Mouse (Mus musculus) retina, postnatal 7 days (tissue): ENCODE results near the gene Fgf11.

Source experiments
- DNase-seq: peaks from one replicate; pipeline ENCODE4 v3.0.0-alpha.2; 2012; ENCODE audit warnings: low read depth, low spot score

Gene Fgf11

GRCm38 (mm10) chr11:69801379-69801977, at the start of gene Fgf11:
Gene Fgf11 (minus strand): TSS chr11:69801857.
- DNase-seq: no peak

GRCm38 (mm10) chr11:69850754-69851153, 49.1 kb upstream of the Fgf11 start:
- DNase-seq: no peak

- DNase-seq: no peak
Observed at GRCm38 (mm10) chr11:69849884-69850283, 48.2 kb upstream of the Fgf11 start.

- DNase-seq: no peak
Observed at GRCm38 (mm10) chr11:69849128-69849527, 47.5 kb upstream of the Fgf11 start.

GRCm38 (mm10) chr11:69848021-69848420, 46.4 kb upstream of the Fgf11 start:
- DNase-seq: no peak

- no peak for DNase-seq
Observed at GRCm38 (mm10) chr11:69846738-69847688, 45.4 kb upstream of the Fgf11 start.

- peak; percentile 74 for DNase-seq
Observed at GRCm38 (mm10) chr11:69846198-69846680, 44.6 kb upstream of the Fgf11 start, which contains the start of gene Plscr3. Gene Plscr3 (plus strand): TSS chr11:69846376.

- no peak for DNase-seq
Observed at GRCm38 (mm10) chr11:69838714-69839104, 37.1 kb upstream of the Fgf11 start.

- DNase-seq: peak; percentile 92
Observed at GRCm38 (mm10) chr11:69837952-69838713, 36.5 kb upstream of the Fgf11 start, which contains the start of gene Tmem256. Gene Tmem256 (plus strand): TSS chr11:69838514.

- DNase-seq: peak; percentile 75
Observed at GRCm38 (mm10) chr11:69837604-69837951, 35.9 kb upstream of the Fgf11 start, which contains the start of gene Nlgn2. Gene Nlgn2 (minus strand): TSS chr11:69837784.

GRCm38 (mm10) chr11:69836703-69837576, 35.3 kb upstream of the Fgf11 start:
- no peak for DNase-seq

GRCm38 (mm10) chr11:69835966-69836335, 34.3 kb upstream of the Fgf11 start:
- no peak for DNase-seq

GRCm38 (mm10) chr11:69835326-69835965, 33.8 kb upstream of the Fgf11 start:
- DNase-seq: no peak

- DNase-seq: no peak
Observed at GRCm38 (mm10) chr11:69834001-69834549, 32.4 kb upstream of the Fgf11 start.

- no peak for DNase-seq
Observed at GRCm38 (mm10) chr11:69833554-69833953, 31.9 kb upstream of the Fgf11 start.

GRCm38 (mm10) chr11:69828832-69829231, 27.2 kb upstream of the Fgf11 start:
- no peak for DNase-seq

- no peak for DNase-seq
Observed at GRCm38 (mm10) chr11:69823456-69823855, 21.8 kb upstream of the Fgf11 start.

- DNase-seq: no peak
Observed at GRCm38 (mm10) chr11:69822080-69822479, 20.4 kb upstream of the Fgf11 start, which contains the start of gene Spem1. Gene Spem1 (minus strand): TSS chr11:69822180.

- no peak for DNase-seq
Observed at GRCm38 (mm10) chr11:69818871-69819270, 17.2 kb upstream of the Fgf11 start.

GRCm38 (mm10) chr11:69818365-69818764, 16.7 kb upstream of the Fgf11 start, which contains the start of gene Spem2:
Gene Spem2 (minus strand): TSS chr11:69818465.
- no peak for DNase-seq
